Mouse (Mus musculus): ENCODE results near the gene Rgs3. TPM values are rescaled to one million over a fixed set of nuclear protein-coding genes. Genes with fewer than 3 reads are reported as not detected.

Rgs3 gene
- polyA plus RNA-seq, 1 experiment from 2014 or later = 54.3 TPM

- WGBS (ENCODE audit: insufficient replicate concordance) = 76% methylated on average over 12 of the region's 12 CpGs
- Histone ChIP-seq H3K4me2 (no peak overlapping the region), H3K27me3 (ENCODE audit: control insufficient read depth, insufficient read depth, low read length) (peaks cover 27% of the 10 kb centered on the region), H3K4me1 (ENCODE audit: control insufficient read depth, insufficient read depth, low read length) (peaks cover 5% of the 10 kb centered on the region; the same call in 1 of the 2 replicates), H3K9ac (ENCODE audit: low read depth, low read length) (no peak overlapping the region), H3K36me3 (ENCODE audit: control insufficient read depth, insufficient read depth, low read length) (no peaks in the 10 kb centered on the region), H3K9me3 (replicated peaks; ENCODE audit: control insufficient read depth, low read length) (no peaks in the 10 kb centered on the region), H3K27ac (ENCODE audit: low read depth, low read length) (no peak overlapping the region), H3K4me3 (ENCODE audit: low read depth, low read length) (no peak overlapping the region)
- ATAC-seq (replicated peaks; ENCODE audit: insufficient number of reproducible peaks, low FRiP score, low TSS enrichment) = no peak
These were observed 93.5 kb downstream of the Rgs3 start for GRCm38 (mm10) chr4:62652921-62653757.

GRCm38 (mm10) chr4:62653922-62654661 is 94.4 kb downstream of the Rgs3 start:
- Histone ChIP-seq H3K4me3 (ENCODE audit: low read depth, low read length) (no peak overlapping the region), H3K9ac (ENCODE audit: low read depth, low read length) (no peak overlapping the region), H3K27ac (ENCODE audit: low read depth, low read length) (no peak overlapping the region), H3K36me3 (ENCODE audit: control insufficient read depth, insufficient read depth, low read length) (no peaks in the 10 kb centered on the region), H3K4me2 (no peak overlapping the region), H3K27me3 (ENCODE audit: control insufficient read depth, insufficient read depth, low read length) (peaks cover 27% of the 10 kb centered on the region), H3K4me1 (ENCODE audit: control insufficient read depth, insufficient read depth, low read length) (peaks cover 5% of the 10 kb centered on the region; the same call in 1 of the 2 replicates), H3K9me3 (replicated peaks; ENCODE audit: control insufficient read depth, low read length) (no peaks in the 10 kb centered on the region)
- ATAC-seq (replicated peaks; ENCODE audit: insufficient number of reproducible peaks, low FRiP score, low TSS enrichment) = no peak
- WGBS (ENCODE audit: insufficient replicate concordance) = 79% methylated on average over 5 of the region's 5 CpGs

GRCm38 (mm10) chr4:62659264-62659663 is 99.6 kb downstream of the Rgs3 start:
- no peak for ATAC-seq (replicated peaks; ENCODE audit: insufficient number of reproducible peaks, low FRiP score, low TSS enrichment)

GRCm38 (mm10) chr4:62659861-62660553 is 100.4 kb downstream of the Rgs3 start:
- Histone ChIP-seq H3K4me2 (peak overlapping the region; percentile 49), H3K9me3 (replicated peaks; ENCODE audit: control insufficient read depth, low read length) (no peaks in the 10 kb centered on the region), H3K27me3 (ENCODE audit: control insufficient read depth, insufficient read depth, low read length) (peaks cover 7% of the 10 kb centered on the region; the same call in 1 of the 2 replicates), H3K4me1 (ENCODE audit: control insufficient read depth, insufficient read depth, low read length) (peaks cover 48% of the 10 kb centered on the region), H3K27ac (ENCODE audit: low read depth, low read length) (peak overlapping the region; percentile 74), H3K4me3 (ENCODE audit: low read depth, low read length) (no peak overlapping the region), H3K36me3 (ENCODE audit: control insufficient read depth, insufficient read depth, low read length) (no peaks in the 10 kb centered on the region), H3K9ac (ENCODE audit: low read depth, low read length) (peak overlapping the region; percentile 59; the same call in 1 of the 2 replicates)
- peak; percentile 20; the same call in 1 of the 2 replicates for ATAC-seq (replicated peaks; ENCODE audit: insufficient number of reproducible peaks, low FRiP score, low TSS enrichment)
- 17% methylated on average over 14 of the region's 14 CpGs for WGBS (ENCODE audit: insufficient replicate concordance)

More at GRCm38 (mm10) chr4:62659264-62659663, 99.6 kb downstream of the Rgs3 start:
- Histone ChIP-seq H3K4me2 (no peak overlapping the region), H3K9me3 (replicated peaks; ENCODE audit: control insufficient read depth, low read length) (no peaks in the 10 kb centered on the region), H3K36me3 (ENCODE audit: control insufficient read depth, insufficient read depth, low read length) (no peaks in the 10 kb centered on the region), H3K27me3 (ENCODE audit: control insufficient read depth, insufficient read depth, low read length) (peaks cover 8% of the 10 kb centered on the region; the same call in 1 of the 2 replicates), H3K4me3 (ENCODE audit: low read depth, low read length) (no peak overlapping the region), H3K9ac (ENCODE audit: low read depth, low read length) (no peak overlapping the region), H3K27ac (ENCODE audit: low read depth, low read length) (no peak overlapping the region), H3K4me1 (ENCODE audit: control insufficient read depth, insufficient read depth, low read length) (peaks cover 48% of the 10 kb centered on the region)
- 56% methylated on average over 15 of the region's 15 CpGs for WGBS (ENCODE audit: insufficient replicate concordance)

- Histone ChIP-seq H3K4me1 (ENCODE audit: control insufficient read depth, insufficient read depth, low read length) (peaks cover 48% of the 10 kb centered on the region), H3K27ac (ENCODE audit: low read depth, low read length) (peak overlapping the region; percentile 74), H3K4me2 (peak overlapping the region; percentile 49), H3K36me3 (ENCODE audit: control insufficient read depth, insufficient read depth, low read length) (no peaks in the 10 kb centered on the region), H3K4me3 (ENCODE audit: low read depth, low read length) (no peak overlapping the region), H3K27me3 (ENCODE audit: control insufficient read depth, insufficient read depth, low read length) (0 out of 2 replicates have a peak, but pooled peaks cover 4% of the 10 kb centered on the region), H3K9me3 (replicated peaks; ENCODE audit: control insufficient read depth, low read length) (no peaks in the 10 kb centered on the region), H3K9ac (ENCODE audit: low read depth, low read length) (peak overlapping the region; percentile 59; the same call in 1 of the 2 replicates)
- peak; percentile 63 for ATAC-seq (replicated peaks; ENCODE audit: insufficient number of reproducible peaks, low FRiP score, low TSS enrichment)
- 2% methylated on average over 3 of the region's 3 CpGs for WGBS (ENCODE audit: insufficient replicate concordance)
These were observed 100.9 kb downstream of the Rgs3 start for GRCm38 (mm10) chr4:62660554-62660864.

GRCm38 (mm10) chr4:62661311-62661849 is 101.7 kb downstream of the Rgs3 start:
- Histone ChIP-seq H3K27me3 (ENCODE audit: control insufficient read depth, insufficient read depth, low read length) (no peaks in the 10 kb centered on the region), H3K9ac (ENCODE audit: low read depth, low read length) (no peak overlapping the region), H3K27ac (ENCODE audit: low read depth, low read length) (peak overlapping the region; percentile 74), H3K36me3 (ENCODE audit: control insufficient read depth, insufficient read depth, low read length) (no peaks in the 10 kb centered on the region), H3K9me3 (replicated peaks; ENCODE audit: control insufficient read depth, low read length) (no peaks in the 10 kb centered on the region), H3K4me1 (ENCODE audit: control insufficient read depth, insufficient read depth, low read length) (peaks cover 51% of the 10 kb centered on the region), H3K4me3 (ENCODE audit: low read depth, low read length) (no peak overlapping the region), H3K4me2 (no peak overlapping the region)
- 67% methylated on average over 8 of the region's 8 CpGs for WGBS (ENCODE audit: insufficient replicate concordance)
- no peak for ATAC-seq (replicated peaks; ENCODE audit: insufficient number of reproducible peaks, low FRiP score, low TSS enrichment)

GRCm38 (mm10) chr4:62663348-62663747 is 103.7 kb downstream of the Rgs3 start:
- H3K27ac ChIP-seq (ENCODE audit: low read depth, low read length) = peak overlapping the region; percentile 86
- H3K36me3 ChIP-seq (ENCODE audit: control insufficient read depth, insufficient read depth, low read length) = no peaks in the 10 kb centered on the region
- H3K9ac ChIP-seq (ENCODE audit: low read depth, low read length) = peak overlapping the region; percentile 44; the same call in 1 of the 2 replicates
- 2% methylated on average over 6 of the region's 6 CpGs for WGBS (ENCODE audit: insufficient replicate concordance)
- H3K27me3 ChIP-seq (ENCODE audit: control insufficient read depth, insufficient read depth, low read length) = no peaks in the 10 kb centered on the region
- H3K9me3 ChIP-seq (replicated peaks; ENCODE audit: control insufficient read depth, low read length) = no peaks in the 10 kb centered on the region
- peak; percentile 55; the same call in 1 of the 2 replicates for ATAC-seq (replicated peaks; ENCODE audit: insufficient number of reproducible peaks, low FRiP score, low TSS enrichment)
- no peak overlapping the region for H3K4me3 ChIP-seq (ENCODE audit: low read depth, low read length)
- peaks cover 51% of the 10 kb centered on the region for H3K4me1 ChIP-seq (ENCODE audit: control insufficient read depth, insufficient read depth, low read length)
- peak overlapping the region; percentile 48 for H3K4me2 ChIP-seq

GRCm38 (mm10) chr4:62665842-62666241 is 106.2 kb downstream of the Rgs3 start:
- H3K9me3 ChIP-seq (replicated peaks; ENCODE audit: control insufficient read depth, low read length) = no peaks in the 10 kb centered on the region
- H3K4me1 ChIP-seq (ENCODE audit: control insufficient read depth, insufficient read depth, low read length) = peaks cover 45% of the 10 kb centered on the region
- no peak overlapping the region for H3K27ac ChIP-seq (ENCODE audit: low read depth, low read length)
- ATAC-seq (replicated peaks; ENCODE audit: insufficient number of reproducible peaks, low FRiP score, low TSS enrichment) = no peak
- no peak overlapping the region for H3K4me2 ChIP-seq
- H3K4me3 ChIP-seq (ENCODE audit: low read depth, low read length) = no peak overlapping the region
- no peaks in the 10 kb centered on the region; the same call in 1 of the 2 replicates for H3K27me3 ChIP-seq (ENCODE audit: control insufficient read depth, insufficient read depth, low read length)
- 71% methylated on average over 2 of the region's 2 CpGs for WGBS (ENCODE audit: insufficient replicate concordance)
- no peaks in the 10 kb centered on the region for H3K36me3 ChIP-seq (ENCODE audit: control insufficient read depth, insufficient read depth, low read length)
- no peak overlapping the region for H3K9ac ChIP-seq (ENCODE audit: low read depth, low read length)
